27 mouse cellular contexts compared by ENCODE assay signal in the genomic region with DNA sequence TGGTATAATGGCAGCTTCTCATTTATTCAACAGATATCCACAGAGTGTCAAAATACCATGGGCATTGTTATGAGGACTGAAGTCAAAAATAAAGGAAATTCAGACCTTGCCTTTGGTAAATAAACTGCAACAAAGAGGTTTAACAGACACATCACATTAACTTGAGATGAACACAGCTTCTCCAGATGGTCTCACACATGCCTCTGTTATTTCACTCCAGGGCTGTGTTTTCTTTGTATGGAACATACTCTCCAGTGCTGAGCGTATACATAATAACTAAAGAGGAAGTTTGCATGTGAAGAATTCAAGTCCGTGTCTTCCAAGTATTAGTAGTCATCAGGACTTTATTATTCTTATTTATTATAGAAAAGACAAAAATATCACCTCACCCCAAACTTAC.
"Had no signal": no experiment of that assay in that cellular context is flagged by ENCODE, and none has a peak within 500 bp of the region (broad histone marks: within the 10 kb centered on the region; RNA-seq: fewer than 3 reads in every experiment).

No protein-coding gene starts in this region.

- H3K27ac ChIP-seq: heart, adult 2 months; heart, embryonic 13.5 days; heart, embryonic 15.5 days; hindbrain, embryonic 10.5 days; hindbrain, embryonic 12.5 days; hindbrain, embryonic 14.5 days; intestine, embryonic 15.5 days; layer of hippocampus, adult 2 months; left cerebral cortex, adult 2 months; limb, embryonic 10.5 days; limb, embryonic 12.5 days; liver, embryonic 13.5 days; liver, embryonic 15.5 days had no signal

- H3K9me3 ChIP-seq: heart, embryonic 15.5 days; hindbrain, embryonic 10.5 days; hindbrain, embryonic 12.5 days; intestine, embryonic 15.5 days; limb, embryonic 10.5 days; limb, embryonic 12.5 days; liver, embryonic 13.5 days; liver, embryonic 15.5 days had no signal

- H3K4me3 ChIP-seq: heart, adult 2 months; heart, embryonic 13.5 days; heart, embryonic 15.5 days; hindbrain, embryonic 10.5 days; hindbrain, embryonic 12.5 days; intestine, embryonic 15.5 days; layer of hippocampus, adult 2 months; left cerebral cortex, adult 2 months; limb, embryonic 10.5 days; limb, embryonic 12.5 days; liver, embryonic 13.5 days; liver, embryonic 15.5 days had no signal

- ATAC-seq: hindbrain, embryonic 16.5 days; intestine, embryonic 15.5 days; intestine, postnatal 0 days; liver, postnatal 0 days had no signal

- H3K4me2 ChIP-seq: heart, embryonic 11.5 days; heart, embryonic 13.5 days; heart, embryonic 15.5 days; hindbrain, embryonic 12.5 days; hindbrain, embryonic 14.5 days; intestine, embryonic 15.5 days; limb, embryonic 12.5 days; liver, embryonic 11.5 days; liver, embryonic 13.5 days; liver, embryonic 15.5 days had no signal

- DNase-seq: gastrocnemius, postnatal 10 days; gastrocnemius, postnatal 25 days; heart, adult 2 months; heart, postnatal 4 days; kidney, adult 18-20 months; kidney, adult 8-10 months; kidney, postnatal 10 days; kidney, postnatal 25 days; kidney, postnatal 4 days; liver; liver, embryonic 13.5 days; liver, postnatal 0 days had no signal

- H3K27me3 ChIP-seq: heart, embryonic 13.5 days; heart, embryonic 15.5 days; hindbrain, embryonic 12.5 days; intestine, embryonic 15.5 days; limb, embryonic 12.5 days; liver, embryonic 13.5 days; liver, embryonic 15.5 days had no signal

- H3K4me1 ChIP-seq: heart, embryonic 15.5 days; hindbrain, embryonic 10.5 days; hindbrain, embryonic 12.5 days; limb, embryonic 12.5 days; liver, embryonic 13.5 days; liver, embryonic 15.5 days had no signal

- H3K9ac ChIP-seq: heart, embryonic 13.5 days; heart, embryonic 15.5 days; hindbrain, embryonic 12.5 days; hindbrain, embryonic 14.5 days; intestine, embryonic 15.5 days; limb, embryonic 12.5 days; liver, embryonic 13.5 days; liver, embryonic 15.5 days; liver, postnatal 0 days had no signal

- H3K36me3 ChIP-seq: heart, embryonic 13.5 days; heart, embryonic 15.5 days; hindbrain, embryonic 10.5 days; hindbrain, embryonic 12.5 days; intestine, embryonic 15.5 days; limb, embryonic 10.5 days; limb, embryonic 12.5 days; liver, embryonic 13.5 days; liver, embryonic 15.5 days had no signal
